In genomic region chr4:149663849-149664503, GRCm38 (mm10) we compare ENCODE assay signal across 17 mouse cellular contexts. TPM values are rescaled to one million over a fixed set of nuclear protein-coding genes. Genes with fewer than 3 reads are reported as not detected.
DNase-seq lines count a peak whose midpoint lies in the region; ATAC-seq lines count a peak whose summit lies in the region.
"Had no signal": no experiment of that assay in that cellular context is flagged by ENCODE, and none has a peak within 500 bp of the region (broad histone marks: within the 10 kb centered on the region; RNA-seq: fewer than 3 reads in every experiment).

No protein-coding gene starts in this region.

- DNase-seq in retina, postnatal 1 day, result peak; percentile 23
- no peak for DNase-seq in retina, embryonic 14.5 days (ENCODE audit: low spot score)
- DNase-seq in T-cell, adult 2 months (ENCODE audit: low spot score), result peak; percentile 84
- no peak for DNase-seq in urinary bladder, postnatal 10 days (ENCODE audit: low spot score)
- no peak for DNase-seq in frontal cortex, adult 2 months (ENCODE audit: extremely low spot score in 1 of 2, low spot score in 1 of 2)
- DNase-seq: adrenal gland, adult 8-10 months; cerebellum, adult 9-10 months; gastrocnemius, postnatal 25 days; kidney, adult 2 months; kidney, postnatal 14 days; lung, embryonic 14.5 days; thymus, adult 18-20 months had no signal

- ATAC-seq in CD4-positive, CD25-positive, alpha-beta regulatory T cell, adult 4 months, result peak; percentile 44
- peak; percentile 60 for ATAC-seq in megakaryocyte-erythroid progenitor cell, adult 5-6 weeks (replicated peaks; ENCODE audit: low FRiP score, low TSS enrichment, poor library complexity, severe bottlenecking)
- ATAC-seq: forebrain, embryonic 14.5 days; hindbrain, postnatal 0 days; midbrain, embryonic 13.5 days had no signal

RNA-seq across cellular contexts. Expression of gene Pik3cd, which starts 38.4 kb away (rescaled TPM):
- polyA plus RNA-seq in CD4-positive, CD25-positive, alpha-beta regulatory T cell, adult 4 months (2017; shearing (Covaris generic)), result 100 to 1,000 TPM; 102 to 179 TPM
- 29.6 and 39.7 TPM in 2 replicates for total RNA-seq in megakaryocyte-erythroid progenitor cell, adult 5-6 weeks (2014; fragmentation: Nextera tagmentation)
- total RNA-seq in megakaryocyte-erythroid progenitor cell, adult 5-6 weeks (2017), result 14.1 and 17.9 TPM in 2 replicates
- 13.5 and 15.2 TPM in 2 replicates for polyA plus RNA-seq in frontal cortex, adult 2 months (2012; rRNA removed)

Comparison
In these comparisons a context has a peak if more than half of its experiments do, and no peak if none do; other contexts are left out.
1. DNase-seq: peak in retina, postnatal 1 day (single experiment) and T-cell, adult 2 months (single experiment); none in retina, embryonic 14.5 days (single experiment), urinary bladder, postnatal 10 days (single experiment) and frontal cortex, adult 2 months (0 of 2).